Mouse (Mus musculus) liver, embryonic 12.5 days (tissue): ENCODE results near the gene Grid2. TPM values are rescaled to one million over a fixed set of nuclear protein-coding genes. Genes with fewer than 3 reads are reported as not detected.

Experiments
- ATAC-seq: fragments of 200-750 bp; cut with Nextera tagmentation; 2 replicates; pipeline ENCODE4 v1.8.0; 2017; ENCODE audit warnings: moderate number of reproducible peaks, mild to moderate bottlenecking, moderate library complexity
- H3K27ac ChIP-seq: fragments of 300-500 bp; sonication (generic); 2 replicates; pipeline ENCODE4 v1.5.1; 2016; ENCODE audit warnings: mild to moderate bottlenecking
- H3K27me3 ChIP-seq: fragments of 300-500 bp; sonication (generic); replicated peaks from 2 replicates; pipeline ENCODE4 v1.6.1; 2016; ENCODE audit warnings: mild to moderate bottlenecking, moderate library complexity
- H3K36me3 ChIP-seq: fragments of 300-500 bp; sonication (generic); 2 replicates; pipeline ENCODE4 v1.6.1; 2016; ENCODE audit warnings: mild to moderate bottlenecking, moderate library complexity
- H3K4me1 ChIP-seq: fragments of 300-500 bp; sonication (generic); 2 replicates; pipeline ENCODE4 v1.6.1; 2016
- H3K4me2 ChIP-seq: fragments of 300-500 bp; sonication (generic); 2 replicates; pipeline ENCODE4 v1.6.1; 2016; ENCODE audit warnings: mild to moderate bottlenecking, moderate library complexity
- H3K4me3 ChIP-seq: fragments of 300-500 bp; sonication (generic); 2 replicates; pipeline ENCODE4 v1.5.1; 2016; ENCODE audit warnings: mild to moderate bottlenecking, moderate library complexity
- H3K9ac ChIP-seq: fragments of 300-500 bp; sonication (generic); 2 replicates; pipeline ENCODE4 v1.6.1; 2016; ENCODE audit warnings: mild to moderate bottlenecking, moderate library complexity
- H3K9me3 ChIP-seq: fragments of 300-500 bp; sonication (generic); replicated peaks from 2 replicates; pipeline ENCODE4 v1.6.1; 2016; ENCODE audit warnings: mild to moderate bottlenecking, moderate library complexity
- WGBS: fragments of 180-500 bp; shearing (Covaris S2); methylation state at CpG from one replicate; pipeline ENCODE4 v1.1.7; 2016; ENCODE audit not compliant: insufficient replicate concordance; 5-methylcytosine and 5-hydroxymethylcytosine counted together
- polyA plus RNA-seq: library from polyadenylated mRNA; unstranded; fragments of >200 nt; fragmentation: Nextera tagmentation; extraction: Ambion mirVana; gene quantifications from 2 replicates; pipeline ENCODE4 v1.2.1, GENCODE M21; 2016

The Grid2 gene
- polyA plus RNA-seq = 0.38 TPM in 1 of 2 replicates, not detected in the other

DNA sequence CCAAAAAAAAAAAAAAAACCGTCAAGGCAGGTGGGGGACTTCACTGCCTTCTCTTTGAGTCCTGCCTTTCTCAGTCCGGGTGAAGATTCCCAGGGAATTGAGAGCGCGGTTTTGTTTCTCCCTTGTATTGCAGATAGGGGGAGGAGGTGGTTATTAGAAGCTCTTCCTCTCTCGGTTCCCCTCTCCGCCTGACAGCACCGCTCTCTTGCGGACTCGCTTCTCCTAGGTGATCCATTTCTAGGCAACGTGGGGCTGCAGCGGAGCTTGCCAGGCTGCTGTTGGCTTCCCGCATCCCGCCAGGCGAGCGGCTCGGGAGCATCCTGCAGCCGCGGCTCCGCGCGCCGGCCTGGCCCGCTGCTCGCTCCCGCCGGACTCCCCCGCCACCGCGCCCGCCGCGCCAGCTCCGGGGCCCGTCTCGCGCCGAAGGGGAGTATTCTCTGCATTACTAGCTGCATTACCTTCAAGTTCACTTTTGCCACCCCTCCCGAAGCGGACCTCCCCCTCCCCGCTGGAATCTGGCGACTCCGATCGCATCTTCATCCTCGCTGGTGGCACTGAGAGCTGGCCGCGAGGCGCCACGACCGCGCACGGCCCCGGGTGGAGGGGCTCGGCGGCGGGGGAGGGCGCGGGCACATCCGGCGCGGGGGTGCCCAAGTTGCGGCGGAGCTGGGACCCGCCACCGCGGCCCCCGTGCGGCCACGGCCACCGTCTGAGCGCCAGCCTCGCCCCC lies at the start of gene Grid2:
Grid2 (plus strand) TSS at position 51 of the 730 bp plus-strand sequence.
- 2% methylated on average over 71 of the region's 71 CpGs for WGBS
- H3K4me2 ChIP-seq = peak within 1 kb of the TSS; percentile 66
- ATAC-seq = no peak
- no peak within 1 kb of the TSS for H3K27ac ChIP-seq
- H3K27me3 ChIP-seq = peaks cover 48% of the 10 kb centered on the region
- no peaks in the 10 kb centered on the region for H3K4me1 ChIP-seq
- H3K4me3 ChIP-seq = peak within 1 kb of the TSS; percentile 48
- no peaks in the 10 kb centered on the region for H3K9me3 ChIP-seq
- H3K9ac ChIP-seq = no peak within 1 kb of the TSS
- no peaks in the 10 kb centered on the region for H3K36me3 ChIP-seq

DNA sequence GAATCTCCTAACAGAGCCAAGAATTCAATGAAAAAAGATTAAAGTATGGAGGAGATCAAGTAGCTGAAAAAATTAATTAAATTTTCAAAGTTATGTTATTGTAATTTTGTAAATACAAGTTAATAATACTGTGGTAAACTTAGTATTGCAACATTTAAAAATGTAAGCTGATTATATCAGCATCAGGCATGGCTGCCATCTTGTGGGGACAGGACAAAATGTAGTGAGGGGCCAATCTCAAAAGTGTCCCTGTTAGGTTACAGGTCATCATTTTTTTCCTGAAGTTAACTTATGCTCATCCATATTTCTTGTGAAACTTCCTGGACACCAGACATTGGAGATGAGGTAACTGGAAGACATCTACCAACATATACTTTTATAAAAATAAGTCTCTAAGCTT lies 4.9 kb upstream of the Grid2 start:
- no peak overlapping the region for H3K4me2 ChIP-seq
- H3K27me3 ChIP-seq = peaks cover 16% of the 10 kb centered on the region
- no peaks in the 10 kb centered on the region for H3K36me3 ChIP-seq
- no peaks in the 10 kb centered on the region for H3K9me3 ChIP-seq
- H3K4me1 ChIP-seq = no peaks in the 10 kb centered on the region
- H3K9ac ChIP-seq = no peak overlapping the region
- no peak overlapping the region for H3K4me3 ChIP-seq
- ATAC-seq = no peak
- no peak overlapping the region for H3K27ac ChIP-seq

GRCm38 (mm10) chr6:63256556-63257405 lies 1.1 kb downstream of the Grid2 start:
- H3K36me3 ChIP-seq = no peaks in the 10 kb centered on the region
- peak overlapping the region; percentile 48 for H3K4me3 ChIP-seq
- no peaks in the 10 kb centered on the region for H3K9me3 ChIP-seq
- H3K4me2 ChIP-seq = peak overlapping the region; percentile 66
- H3K4me1 ChIP-seq = no peaks in the 10 kb centered on the region
- H3K9ac ChIP-seq = no peak overlapping the region
- WGBS = under 1% methylated on average over 49 of the region's 49 CpGs
- ATAC-seq = no peak
- no peak overlapping the region for H3K27ac ChIP-seq
- peaks cover 48% of the 10 kb centered on the region for H3K27me3 ChIP-seq

DNA sequence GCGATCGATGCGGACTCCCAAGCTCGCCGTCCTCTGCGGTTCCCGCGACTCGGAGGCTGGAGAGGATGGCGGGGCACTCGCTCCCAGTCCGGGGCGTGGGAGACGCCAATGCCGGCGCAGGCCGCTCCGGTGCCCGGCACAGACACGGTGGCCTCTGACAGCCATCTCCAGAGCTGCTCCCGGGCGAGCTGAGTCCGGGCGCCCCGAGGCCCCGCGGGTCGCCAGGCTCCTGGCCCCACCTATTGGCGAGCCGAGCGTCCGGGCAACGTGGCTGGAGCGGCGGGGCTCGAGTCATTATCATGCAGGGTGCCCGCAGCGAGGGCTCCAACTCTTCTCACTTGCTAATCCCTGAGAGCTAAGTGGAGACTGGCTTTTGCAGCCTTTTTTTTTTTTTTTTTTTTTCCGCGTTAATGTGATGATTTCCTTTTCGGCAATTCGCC lies 1.8 kb downstream of the Grid2 start:
- Histone ChIP-seq H3K27me3 (peaks cover 48% of the 10 kb centered on the region), H3K36me3 (no peaks in the 10 kb centered on the region), H3K9me3 (no peaks in the 10 kb centered on the region), H3K4me3 (peak overlapping the region; percentile 48), H3K4me1 (no peaks in the 10 kb centered on the region), H3K4me2 (peak overlapping the region; percentile 66), H3K27ac (no peak overlapping the region), H3K9ac (no peak overlapping the region)
- WGBS = under 1% methylated on average over 40 of the region's 42 CpGs
- no peak for ATAC-seq

DNA sequence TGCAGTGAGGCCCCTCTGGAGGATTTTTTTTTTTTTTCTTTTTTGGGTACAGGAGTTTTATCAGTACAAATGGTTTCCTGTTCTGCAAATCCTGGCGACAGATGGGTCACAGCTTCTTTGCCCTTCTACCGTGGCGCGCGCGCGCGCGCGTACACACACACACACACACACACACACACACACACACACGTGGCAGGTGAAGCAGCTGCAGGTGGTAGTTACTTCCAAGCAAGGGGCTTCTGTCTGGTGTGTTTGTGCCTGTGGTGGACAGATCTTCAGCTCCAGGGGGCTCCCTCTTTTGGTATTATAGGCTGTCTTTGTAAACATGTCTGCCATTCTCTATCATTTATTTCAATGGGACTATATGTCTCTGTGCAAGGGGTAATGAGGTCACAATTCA lies 2.2 kb downstream of the Grid2 start:
- H3K36me3 ChIP-seq = no peaks in the 10 kb centered on the region
- no peaks in the 10 kb centered on the region for H3K9me3 ChIP-seq
- 4% methylated on average over 11 of the region's 11 CpGs for WGBS
- no peak for ATAC-seq
- no peak overlapping the region for H3K4me3 ChIP-seq
- no peak overlapping the region for H3K9ac ChIP-seq
- no peaks in the 10 kb centered on the region for H3K4me1 ChIP-seq
- H3K27me3 ChIP-seq = peaks cover 48% of the 10 kb centered on the region
- H3K27ac ChIP-seq = no peak overlapping the region
- H3K4me2 ChIP-seq = peak overlapping the region; percentile 66

GRCm38 (mm10) chr6:63259764-63260163 lies 4.1 kb downstream of the Grid2 start:
- WGBS = 57% methylated on average over 9 of the region's 9 CpGs
- Histone ChIP-seq H3K4me2 (no peak overlapping the region), H3K9ac (no peak overlapping the region), H3K4me3 (no peak overlapping the region), H3K27me3 (peaks cover 42% of the 10 kb centered on the region), H3K36me3 (no peaks in the 10 kb centered on the region), H3K27ac (no peak overlapping the region), H3K9me3 (no peaks in the 10 kb centered on the region), H3K4me1 (no peaks in the 10 kb centered on the region)
- ATAC-seq = no peak

DNA sequence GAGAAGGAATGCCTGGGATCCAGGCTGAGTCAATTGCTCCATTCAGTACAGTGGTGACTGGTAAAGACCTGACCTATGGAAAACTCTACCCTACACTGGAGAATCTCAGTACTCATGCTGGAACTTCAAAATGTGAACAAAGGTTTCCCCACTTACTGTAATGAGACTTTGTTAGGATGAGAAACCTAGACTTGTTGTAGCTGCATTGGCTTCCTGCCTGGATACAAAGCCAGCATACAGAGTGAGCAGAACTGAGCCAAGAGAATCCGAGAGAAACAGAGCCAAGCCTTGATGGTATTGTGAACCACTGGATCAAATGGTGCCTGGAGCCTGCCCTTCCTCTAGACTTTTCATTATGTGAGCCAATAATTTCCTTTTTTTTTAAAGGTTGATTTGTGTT lies 28.7 kb downstream of the Grid2 start:
- H3K27me3 ChIP-seq = no peaks in the 10 kb centered on the region
- WGBS = 68% methylated on average over 1 of the region's 1 CpGs
- H3K4me3 ChIP-seq = no peak overlapping the region
- no peak overlapping the region for H3K9ac ChIP-seq
- H3K4me1 ChIP-seq = no peaks in the 10 kb centered on the region
- H3K4me2 ChIP-seq = no peak overlapping the region
- H3K36me3 ChIP-seq = no peaks in the 10 kb centered on the region
- no peaks in the 10 kb centered on the region for H3K9me3 ChIP-seq
- H3K27ac ChIP-seq = no peak overlapping the region
- no peak for ATAC-seq

DNA sequence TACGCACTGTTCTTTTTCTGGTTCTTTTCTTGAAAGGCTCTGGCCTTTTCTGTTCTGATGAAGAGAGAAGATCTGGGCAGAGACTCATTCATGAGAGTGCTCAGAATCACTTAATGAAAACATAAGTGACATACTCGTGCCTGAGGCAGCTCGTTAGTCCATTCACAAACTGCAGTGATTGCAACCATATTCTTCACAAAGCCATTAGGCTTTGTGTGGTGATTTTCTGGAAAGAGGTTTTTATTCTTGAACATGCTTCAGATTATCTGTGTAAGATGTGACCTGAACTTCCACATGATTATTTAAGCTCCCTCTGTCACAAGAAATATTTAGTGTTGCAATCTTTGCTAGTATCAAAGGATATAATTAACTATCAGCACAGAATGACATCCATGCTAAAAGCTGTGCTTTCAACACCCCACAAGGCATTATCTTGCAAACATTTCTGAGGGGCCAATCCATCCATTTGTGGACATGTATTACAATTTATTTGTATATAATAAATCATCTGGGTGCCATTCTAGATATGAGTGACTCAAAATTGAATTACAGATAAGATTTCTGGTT lies 86.8 kb downstream of the Grid2 start:
- Histone ChIP-seq H3K9me3 (no peaks in the 10 kb centered on the region), H3K4me2 (no peak overlapping the region), H3K27ac (no peak overlapping the region), H3K9ac (no peak overlapping the region), H3K4me1 (no peaks in the 10 kb centered on the region), H3K36me3 (no peaks in the 10 kb centered on the region), H3K27me3 (no peaks in the 10 kb centered on the region), H3K4me3 (no peak overlapping the region)
- no peak for ATAC-seq
- 57% methylated on average over 3 of the region's 3 CpGs for WGBS

DNA sequence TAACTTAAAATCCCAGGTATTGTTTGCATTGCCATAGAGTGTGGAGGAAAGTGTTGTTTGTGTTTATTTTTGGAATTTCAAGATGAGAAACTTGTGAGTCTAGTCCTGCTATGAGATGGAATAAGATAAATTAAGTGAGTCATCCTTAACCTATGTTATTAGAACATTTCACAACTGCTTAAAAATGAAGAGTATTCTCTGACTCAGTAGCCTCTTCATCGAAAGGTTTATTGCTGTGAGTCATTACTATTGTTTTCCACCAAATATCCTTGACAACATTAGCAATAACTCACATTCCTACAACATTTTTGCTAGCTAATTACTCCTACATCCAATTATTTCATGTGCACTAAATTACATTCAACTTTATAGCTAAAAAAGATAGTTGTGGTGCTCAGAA lies 91.3 kb downstream of the Grid2 start:
- H3K27me3 ChIP-seq = no peaks in the 10 kb centered on the region
- 50% methylated on average over 1 of the region's 1 CpGs for WGBS
- no peak overlapping the region for H3K27ac ChIP-seq
- no peak overlapping the region for H3K9ac ChIP-seq
- H3K4me2 ChIP-seq = no peak overlapping the region
- H3K4me1 ChIP-seq = no peaks in the 10 kb centered on the region
- H3K9me3 ChIP-seq = no peaks in the 10 kb centered on the region
- H3K4me3 ChIP-seq = no peak overlapping the region
- ATAC-seq = no peak
- H3K36me3 ChIP-seq = no peaks in the 10 kb centered on the region

DNA sequence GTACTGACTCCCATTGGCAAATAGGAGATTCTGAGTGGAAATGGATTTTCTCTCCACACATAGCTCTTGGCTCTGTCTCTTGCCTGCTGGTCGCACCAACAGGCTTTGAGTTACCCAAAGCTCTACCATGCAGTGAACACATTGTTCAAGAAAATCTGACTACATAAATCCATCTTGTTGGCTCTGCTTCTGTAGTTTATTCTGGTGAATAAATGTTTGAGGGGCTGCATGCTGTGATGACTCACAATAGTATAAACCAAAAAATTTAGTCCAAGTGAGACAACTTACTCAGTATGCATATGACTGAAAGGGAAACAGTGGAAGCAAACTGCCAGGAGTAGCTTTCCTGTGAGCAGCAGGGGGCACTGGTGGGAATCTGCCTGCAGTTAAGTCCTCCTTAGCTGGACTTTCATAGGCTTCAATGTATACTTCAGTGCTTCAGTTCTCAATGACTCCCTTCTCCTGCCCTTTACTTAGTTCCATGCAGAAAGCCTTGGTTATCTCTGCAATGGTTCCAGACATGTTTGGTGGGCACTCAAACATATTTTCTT lies 125.5 kb downstream of the Grid2 start:
- H3K4me1 ChIP-seq = no peaks in the 10 kb centered on the region
- H3K36me3 ChIP-seq = no peaks in the 10 kb centered on the region
- ATAC-seq = no peak
- H3K9ac ChIP-seq = no peak overlapping the region
- H3K9me3 ChIP-seq = no peaks in the 10 kb centered on the region
- 64% methylated on average over 1 of the region's 1 CpGs for WGBS
- no peaks in the 10 kb centered on the region for H3K27me3 ChIP-seq
- H3K4me3 ChIP-seq = no peak overlapping the region
- no peak overlapping the region for H3K4me2 ChIP-seq
- no peak overlapping the region for H3K27ac ChIP-seq

GRCm38 (mm10) chr6:63401698-63402097 lies 146.0 kb downstream of the Grid2 start:
- Histone ChIP-seq H3K9ac (no peak overlapping the region), H3K9me3 (no peaks in the 10 kb centered on the region), H3K4me3 (no peak overlapping the region), H3K27me3 (no peaks in the 10 kb centered on the region), H3K27ac (no peak overlapping the region), H3K36me3 (no peaks in the 10 kb centered on the region), H3K4me2 (no peak overlapping the region), H3K4me1 (no peaks in the 10 kb centered on the region)
- 65% methylated on average over 3 of the region's 3 CpGs for WGBS
- ATAC-seq = no peak

DNA sequence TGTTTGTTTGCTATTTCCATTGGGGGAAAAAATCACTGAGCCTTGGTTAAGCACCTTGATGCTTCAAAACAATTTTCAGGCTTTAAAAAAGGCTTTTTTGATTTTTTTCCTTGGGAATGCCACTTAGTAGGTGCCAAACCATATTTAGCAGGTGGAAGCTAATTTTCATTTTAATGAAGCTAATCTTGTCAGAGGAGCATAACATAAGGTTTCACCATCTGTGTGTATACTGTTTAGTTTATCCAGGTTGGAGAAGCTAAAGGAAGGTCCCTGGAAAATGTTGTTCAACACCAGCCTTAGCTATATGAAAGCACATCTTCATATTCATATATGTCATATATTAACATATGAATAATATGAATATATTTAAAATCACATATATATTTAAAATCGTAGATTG lies 161.9 kb downstream of the Grid2 start:
- ATAC-seq = no peak
- H3K27me3 ChIP-seq = no peaks in the 10 kb centered on the region
- no peak overlapping the region for H3K4me2 ChIP-seq
- H3K27ac ChIP-seq = no peak overlapping the region
- H3K9ac ChIP-seq = no peak overlapping the region
- no peak overlapping the region for H3K4me3 ChIP-seq
- H3K9me3 ChIP-seq = no peaks in the 10 kb centered on the region
- WGBS = 65% methylated on average over 1 of the region's 1 CpGs
- H3K4me1 ChIP-seq = no peaks in the 10 kb centered on the region
- H3K36me3 ChIP-seq = no peaks in the 10 kb centered on the region
